ENCODE assay signal across 16 mouse cellular contexts in the genomic region with DNA sequence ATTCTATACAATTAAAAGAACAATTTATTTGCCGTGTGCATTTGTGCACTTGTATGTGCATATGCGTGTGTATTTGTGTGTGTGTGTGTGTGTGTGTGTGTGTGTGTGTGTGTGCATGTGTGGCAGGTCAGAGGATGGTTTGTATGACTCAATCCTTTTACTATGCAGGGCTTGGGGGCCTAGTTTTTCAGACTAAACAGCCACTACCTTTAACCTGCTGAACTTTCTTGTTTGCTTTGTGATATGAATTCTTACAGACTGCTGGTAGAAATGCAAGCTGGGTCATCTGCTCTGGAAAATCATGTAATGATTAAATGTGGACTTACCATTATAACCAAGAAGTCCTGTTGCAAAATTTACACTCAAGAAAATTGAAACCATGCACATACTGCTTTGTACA.
"Had no signal": no experiment of that assay in that cellular context is flagged by ENCODE, and none has a peak within 500 bp of the region (broad histone marks: within the 10 kb centered on the region; RNA-seq: fewer than 3 reads in every experiment).

No protein-coding gene starts in this region.

- H3K4me1 ChIP-seq: neural tube, embryonic 12.5 days; neural tube, embryonic 13.5 days; neural tube, embryonic 15.5 days; stomach, embryonic 15.5 days had no signal

- H3K27ac ChIP-seq: neural tube, embryonic 12.5 days; neural tube, embryonic 13.5 days; neural tube, embryonic 15.5 days; stomach, embryonic 15.5 days had no signal

- H3K9me3 ChIP-seq: neural tube, embryonic 12.5 days; neural tube, embryonic 13.5 days; neural tube, embryonic 15.5 days; stomach, embryonic 15.5 days had no signal

- H3K9ac ChIP-seq: neural tube, embryonic 12.5 days; neural tube, embryonic 13.5 days; neural tube, embryonic 15.5 days; stomach, embryonic 15.5 days had no signal

- H3K36me3 ChIP-seq: neural tube, embryonic 12.5 days; neural tube, embryonic 13.5 days; neural tube, embryonic 15.5 days; stomach, embryonic 15.5 days had no signal

- DNase-seq: retina, postnatal 1 day; right cerebral cortex, adult 18-20 months; right cerebral cortex, postnatal 14 days; right cerebral cortex, postnatal 25 days; right cerebral cortex, postnatal 4 days; spleen, adult 18-20 months; thymus, adult 18-20 months; thymus, adult 2 months; thymus, postnatal 14 days; thymus, postnatal 25 days; thymus, postnatal 36 days; thymus, postnatal 4 days had no signal

- H3K4me3 ChIP-seq: neural tube, embryonic 12.5 days; neural tube, embryonic 13.5 days; neural tube, embryonic 15.5 days; stomach, embryonic 15.5 days had no signal

- H3K4me2 ChIP-seq: neural tube, embryonic 12.5 days; neural tube, embryonic 13.5 days; neural tube, embryonic 15.5 days; stomach, embryonic 15.5 days had no signal

- H3K27me3 ChIP-seq: neural tube, embryonic 12.5 days; neural tube, embryonic 13.5 days; neural tube, embryonic 15.5 days; stomach, embryonic 15.5 days had no signal
